Mouse (Mus musculus) forebrain, postnatal 0 days (tissue): ENCODE data around the gene Hoxa6. TPM values are rescaled to one million over a fixed set of nuclear protein-coding genes. Genes with fewer than 3 reads are reported as not detected.

Experiments
- ATAC-seq: fragments of 200-750 bp; cut with Nextera tagmentation; 2 replicates; pipeline ENCODE4 v1.8.0; 2017; ENCODE audit warnings: mild to moderate bottlenecking, moderate library complexity
- DNase-seq: peaks from one replicate; pipeline ENCODE4 v3.0.0-alpha.2; 2015
- H3K27ac ChIP-seq: fragments of 300-500 bp; sonication (generic); 2 replicates; pipeline ENCODE4 v1.5.1; 2014; ENCODE audit warnings: low read depth, mild to moderate bottlenecking, antibody characterized with exemption, low read length, moderate library complexity, mixed read lengths
- H3K27me3 ChIP-seq: fragments of 300-500 bp; sonication (generic); 2 replicates; pipeline ENCODE4 v1.6.1; 2014; ENCODE audit warnings: mild to moderate bottlenecking, low read length, mixed read lengths; ENCODE audit not compliant: insufficient read depth
- H3K36me3 ChIP-seq: fragments of 300-500 bp; sonication (generic); 2 replicates; pipeline ENCODE4 v1.6.1; 2014; ENCODE audit warnings: mild to moderate bottlenecking, moderate library complexity; ENCODE audit not compliant: insufficient read depth
- H3K4me1 ChIP-seq: fragments of 300-500 bp; sonication (generic); 2 replicates; pipeline ENCODE4 v1.6.1; 2014; ENCODE audit warnings: antibody characterized with exemption; ENCODE audit not compliant: insufficient read depth
- H3K4me2 ChIP-seq: fragments of 300-500 bp; sonication (generic); 2 replicates; pipeline ENCODE4 v1.6.1; 2014; ENCODE audit warnings: low read depth, mild to moderate bottlenecking, moderate library complexity
- H3K4me3 ChIP-seq: fragments of 300-500 bp; sonication (generic); 2 replicates; pipeline ENCODE4 v1.5.1; 2014; ENCODE audit warnings: low read depth, low read length, mixed read lengths
- H3K9ac ChIP-seq: fragments of 300-500 bp; sonication (generic); 2 replicates; pipeline ENCODE4 v1.6.1; 2014; ENCODE audit warnings: mild to moderate bottlenecking
- H3K9me3 ChIP-seq: fragments of 300-500 bp; sonication (generic); 2 replicates; pipeline ENCODE4 v1.6.1; 2016; ENCODE audit warnings: low read length
- CTCF ChIP-seq: sonication (generic); IDR thresholded peaks from 2 replicates; pipeline ENCODE4 v1.5.1; 2016; ENCODE audit warnings: antibody characterized with exemption, control low read depth, low read depth
- WGBS: fragments of 180-500 bp; shearing (Covaris S2); extraction: QIAGEN DNeasy Blood & Tissue Kit; methylation state at CpG from one replicate; pipeline ENCODE4 v1.1.7; 2014; 5-methylcytosine and 5-hydroxymethylcytosine counted together
- polyA plus RNA-seq: library from polyadenylated mRNA; unstranded; fragments of >200 nt; fragmentation: Nextera tagmentation; extraction: Ambion mirVana; gene quantifications from 2 replicates; pipeline ENCODE4 v1.2.1, GENCODE M21; 2015
- total RNA-seq: library from RNA; depleted of rRNA; stranded (reverse); fragments of >200 nt; gene quantifications from 2 replicates; pipeline ENCODE4 v1.2.3, GENCODE M21; 2014

Gene Hoxa6
- total and polyA plus RNA-seq, 2 experiments from 2014 or later, result not detected

DNA sequence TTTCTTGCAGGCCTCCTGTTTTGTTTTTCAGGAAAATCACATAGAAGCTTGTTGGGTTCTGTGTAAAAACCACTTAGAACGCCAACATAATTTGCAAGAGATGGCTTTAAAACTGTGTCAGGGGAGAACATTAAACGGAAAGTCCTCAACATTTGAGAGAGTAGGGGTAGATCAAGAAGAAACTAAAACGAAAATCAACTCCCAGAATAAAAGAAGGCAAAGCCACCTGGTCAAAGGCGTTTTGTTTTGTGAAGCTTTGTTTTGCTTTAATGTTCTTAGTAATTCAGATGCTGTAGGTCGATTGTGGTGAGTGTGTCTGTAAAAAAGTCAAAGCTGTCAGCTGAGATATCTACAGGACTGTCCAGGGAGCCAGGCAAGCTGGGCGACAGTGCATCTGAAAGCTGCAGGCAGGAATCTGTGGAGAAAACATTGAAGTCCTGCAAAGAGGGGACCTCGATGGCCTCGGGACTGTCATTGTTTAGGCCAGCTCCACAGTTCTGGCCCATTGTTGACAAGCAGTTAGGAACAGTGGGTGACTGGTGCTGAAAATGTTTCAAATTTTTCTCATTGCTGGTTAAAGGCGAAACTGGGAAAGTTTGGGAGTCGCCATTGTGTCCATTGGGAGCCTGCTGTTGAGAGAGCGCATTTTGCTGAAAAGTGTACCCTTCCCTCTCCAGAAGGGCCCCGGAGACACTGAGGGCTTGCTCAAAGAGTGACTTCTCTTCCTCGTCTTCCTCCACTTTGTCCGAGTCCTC lies 45.7 kb downstream of the Hoxa6 start:
- WGBS, result 2% methylated on average over 14 of the region's 14 CpGs
- Histone ChIP-seq H3K4me3 (no peak overlapping the region), H3K27me3 (peaks cover 91% of the 10 kb centered on the region), H3K4me1 (no peaks in the 10 kb centered on the region; the same call in 1 of the 2 replicates), H3K27ac (no peak overlapping the region), H3K9me3 (no peaks in the 10 kb centered on the region), H3K36me3 (no peaks in the 10 kb centered on the region), H3K9ac (no peak overlapping the region), H3K4me2 (no peak overlapping the region)
- no peak for DNase-seq
- no peak for TF ChIP-seq CTCF
- ATAC-seq, result no peak

DNA sequence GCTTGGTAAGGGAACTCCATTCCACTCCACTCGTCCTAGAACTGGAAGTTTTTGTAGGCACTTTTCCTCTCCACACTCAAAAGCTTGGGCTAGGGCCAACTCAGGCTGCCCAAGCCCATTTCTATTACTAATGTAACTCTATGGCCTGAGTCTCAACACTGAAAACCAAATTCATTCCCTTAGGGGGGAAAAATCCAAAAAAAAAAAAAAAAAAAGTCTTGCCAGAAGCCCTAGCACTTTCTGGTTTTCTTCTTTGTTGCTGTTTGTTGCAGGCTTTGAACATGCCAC lies 46.5 kb downstream of the Hoxa6 start:
- H3K27ac ChIP-seq, result no peak overlapping the region
- H3K9me3 ChIP-seq, result no peaks in the 10 kb centered on the region
- 5% methylated on average over 1 of the region's 1 CpGs for WGBS
- H3K36me3 ChIP-seq, result no peaks in the 10 kb centered on the region
- H3K4me1 ChIP-seq, result no peaks in the 10 kb centered on the region; the same call in 1 of the 2 replicates
- TF ChIP-seq CTCF, result no peak
- no peak overlapping the region for H3K4me3 ChIP-seq
- H3K4me2 ChIP-seq, result no peak overlapping the region
- H3K9ac ChIP-seq, result no peak overlapping the region
- H3K27me3 ChIP-seq, result peaks cover 93% of the 10 kb centered on the region
- DNase-seq, result no peak
- no peak for ATAC-seq

DNA sequence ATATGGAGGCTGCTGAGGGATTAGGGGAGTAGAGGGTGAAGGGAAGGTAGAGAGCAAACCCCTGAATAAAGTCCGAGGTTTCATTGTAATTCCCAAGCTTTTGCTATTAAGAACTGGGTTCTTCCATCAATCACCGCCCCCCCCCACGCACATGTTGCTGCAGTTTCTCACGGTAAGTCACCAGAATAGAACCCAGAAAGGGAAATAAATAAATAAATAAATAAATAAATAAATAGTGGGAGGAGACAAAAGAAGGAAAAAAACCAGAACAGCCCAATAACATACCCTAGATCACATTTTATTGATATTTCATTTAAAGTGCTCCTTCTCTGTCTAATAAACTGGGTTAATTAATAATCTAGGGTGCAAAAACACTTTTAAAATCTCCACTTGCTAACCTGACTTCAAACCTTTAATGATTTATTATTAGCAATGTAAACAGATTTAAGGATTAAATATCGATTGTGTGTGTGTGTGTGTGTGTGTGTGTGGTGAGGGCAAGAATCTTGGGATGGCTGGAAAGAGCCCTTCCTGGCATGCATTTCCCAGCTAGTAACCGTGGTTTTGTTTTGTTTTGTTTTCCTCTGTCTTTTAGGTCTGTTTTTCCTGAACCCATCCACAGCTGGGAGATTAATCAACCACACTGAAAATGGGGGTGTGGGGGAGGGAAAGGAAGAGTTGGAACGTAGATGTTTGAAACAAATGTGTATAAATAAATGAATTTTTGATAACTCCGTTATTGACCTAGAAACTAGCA lies 47.0 kb downstream of the Hoxa6 start:
- no peak overlapping the region for H3K27ac ChIP-seq
- H3K4me2 ChIP-seq, result no peak overlapping the region
- WGBS, result 4% methylated on average over 8 of the region's 8 CpGs
- H3K27me3 ChIP-seq, result peaks cover 93% of the 10 kb centered on the region
- H3K36me3 ChIP-seq, result no peaks in the 10 kb centered on the region
- DNase-seq, result no peak
- H3K9ac ChIP-seq, result no peak overlapping the region
- no peak for TF ChIP-seq CTCF
- no peak overlapping the region for H3K4me3 ChIP-seq
- H3K4me1 ChIP-seq, result no peaks in the 10 kb centered on the region; the same call in 1 of the 2 replicates
- ATAC-seq, result no peak
- H3K9me3 ChIP-seq, result no peaks in the 10 kb centered on the region

DNA sequence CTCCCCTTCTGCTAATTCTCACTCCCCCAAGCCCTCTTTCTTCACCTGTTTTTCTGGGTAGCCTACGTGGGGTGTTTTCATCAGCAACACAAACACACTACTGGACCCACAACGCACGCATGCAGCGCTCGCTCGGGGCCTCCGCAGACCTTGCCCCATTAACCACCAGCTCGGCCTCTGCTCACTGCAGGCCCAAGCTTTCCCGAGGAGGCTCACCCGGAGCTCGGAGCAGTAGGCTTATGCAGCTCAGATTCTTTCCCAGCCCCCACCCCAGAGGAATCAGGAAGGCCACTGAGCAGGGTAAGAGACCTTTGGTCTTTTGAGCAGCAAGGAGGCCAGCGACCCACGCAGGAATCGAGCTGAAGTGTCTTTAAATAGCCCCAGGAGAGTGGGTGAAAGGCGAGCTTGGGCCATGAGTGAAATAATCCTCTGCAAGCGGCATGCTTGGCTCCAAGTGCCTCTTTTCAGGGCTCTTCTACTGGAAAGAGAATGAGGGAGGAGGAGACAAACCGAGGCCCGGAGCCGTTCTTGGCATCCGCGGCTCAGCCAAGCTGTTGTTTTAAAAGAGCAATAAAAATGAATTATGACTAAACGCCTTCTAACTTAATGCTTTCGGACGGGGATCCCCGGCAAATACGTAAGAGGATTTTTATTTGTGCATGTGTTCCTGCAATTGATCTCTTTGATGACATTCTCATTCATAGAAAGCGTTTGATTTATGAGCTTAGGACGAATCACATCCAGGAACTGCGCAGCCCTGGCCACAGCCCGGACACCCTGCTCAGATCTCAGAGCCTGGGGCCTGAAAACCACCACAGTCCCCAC lies 47.8 kb downstream of the Hoxa6 start:
- Histone ChIP-seq H3K4me1 (no peaks in the 10 kb centered on the region; the same call in 1 of the 2 replicates), H3K27me3 (peaks cover 93% of the 10 kb centered on the region), H3K36me3 (no peaks in the 10 kb centered on the region), H3K9me3 (no peaks in the 10 kb centered on the region), H3K27ac (no peak overlapping the region), H3K4me2 (no peak overlapping the region), H3K9ac (no peak overlapping the region), H3K4me3 (no peak overlapping the region)
- no peak for TF ChIP-seq CTCF
- ATAC-seq (no peak), DNase-seq (peak; percentile 53)
- 2% methylated on average over 30 of the region's 30 CpGs for WGBS

DNA sequence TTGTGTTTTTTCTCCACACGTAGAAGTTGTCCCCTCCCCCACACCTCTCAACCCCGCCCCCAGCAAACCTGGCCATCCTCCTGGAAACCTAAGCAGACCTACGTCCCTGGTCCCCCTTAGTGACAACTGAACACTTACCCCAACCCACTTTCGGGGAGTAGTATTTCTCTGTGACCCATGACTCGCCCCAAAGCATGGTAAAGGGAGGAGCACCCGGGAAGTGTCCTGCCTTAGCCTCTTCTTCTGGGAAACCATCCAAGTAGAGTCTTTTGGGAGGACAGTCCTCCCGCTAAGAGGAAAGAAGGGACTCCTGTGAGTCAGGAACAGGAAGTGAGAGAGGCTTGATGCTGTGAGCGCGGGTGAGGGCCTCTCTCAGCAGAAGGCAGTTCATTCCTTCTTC lies 48.5 kb downstream of the Hoxa6 start:
- DNase-seq (no peak), ATAC-seq (no peak)
- Histone ChIP-seq H3K27ac (no peak overlapping the region), H3K4me2 (no peak overlapping the region), H3K27me3 (peaks cover 92% of the 10 kb centered on the region), H3K4me1 (no peaks in the 10 kb centered on the region; the same call in 1 of the 2 replicates), H3K4me3 (no peak overlapping the region), H3K9me3 (no peaks in the 10 kb centered on the region), H3K9ac (no peak overlapping the region), H3K36me3 (no peaks in the 10 kb centered on the region)
- WGBS, result 5% methylated on average over 9 of the region's 9 CpGs
- TF ChIP-seq CTCF, result no peak

DNA sequence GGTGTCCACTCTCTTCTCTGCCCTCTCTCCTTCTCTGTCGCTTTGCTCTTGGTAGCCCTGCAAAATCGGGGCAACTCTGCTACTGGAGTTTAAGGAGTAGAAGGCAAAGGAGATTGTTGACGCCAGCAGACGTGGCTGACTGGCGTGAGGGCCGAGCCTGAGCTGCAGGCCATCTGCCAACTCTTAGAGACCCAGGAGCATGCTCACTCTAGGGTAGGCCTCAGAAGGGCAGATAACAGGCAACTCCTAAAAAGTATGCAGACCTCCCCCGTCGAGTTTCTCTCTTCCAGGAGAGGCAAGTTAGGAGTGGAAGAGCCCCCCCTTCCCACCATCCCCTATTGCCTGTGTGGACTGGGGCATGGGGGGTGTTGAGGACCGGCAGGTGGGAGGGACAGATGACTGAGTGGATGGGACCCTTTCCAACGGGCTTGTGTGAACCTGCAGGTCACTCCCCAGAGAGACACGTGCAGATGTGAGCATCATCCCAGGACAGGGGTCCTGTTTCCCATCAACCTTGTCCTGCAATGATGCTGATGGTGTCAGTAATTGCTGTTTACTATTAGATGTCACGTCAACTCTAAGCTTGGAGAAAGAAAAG lies 49.3 kb downstream of the Hoxa6 start:
- WGBS, result 2% methylated on average over 12 of the region's 12 CpGs
- no peaks in the 10 kb centered on the region for H3K36me3 ChIP-seq
- H3K9ac ChIP-seq, result no peak overlapping the region
- ATAC-seq (no peak), DNase-seq (no peak)
- H3K27ac ChIP-seq, result no peak overlapping the region
- H3K27me3 ChIP-seq, result peaks cover 94% of the 10 kb centered on the region
- 0 out of 2 replicates have a peak overlapping the region, but pooled peaks have one; percentile 80 for H3K4me2 ChIP-seq
- no peak for TF ChIP-seq CTCF
- H3K4me1 ChIP-seq, result no peaks in the 10 kb centered on the region; the same call in 1 of the 2 replicates
- 0 out of 2 replicates have a peak overlapping the region, but pooled peaks have one; percentile 42 for H3K4me3 ChIP-seq
- H3K9me3 ChIP-seq, result no peaks in the 10 kb centered on the region
